Mouse (Mus musculus) effector memory CD4-positive, alpha-beta T cell, adult 7 months (primary cell): ENCODE data around the gene Ppan. TPM values are rescaled to one million over a fixed set of nuclear protein-coding genes. Genes with fewer than 3 reads are reported as not detected.

Experiments
- polyA plus RNA-seq: library from polyadenylated mRNA; unstranded; fragments of 100-300 nt; shearing (Covaris generic); gene quantifications from one replicate; pipeline ENCODE4 v1.2.1, GENCODE M21; 2017

Gene Ppan
- 97.3 TPM for polyA plus RNA-seq

DNA sequence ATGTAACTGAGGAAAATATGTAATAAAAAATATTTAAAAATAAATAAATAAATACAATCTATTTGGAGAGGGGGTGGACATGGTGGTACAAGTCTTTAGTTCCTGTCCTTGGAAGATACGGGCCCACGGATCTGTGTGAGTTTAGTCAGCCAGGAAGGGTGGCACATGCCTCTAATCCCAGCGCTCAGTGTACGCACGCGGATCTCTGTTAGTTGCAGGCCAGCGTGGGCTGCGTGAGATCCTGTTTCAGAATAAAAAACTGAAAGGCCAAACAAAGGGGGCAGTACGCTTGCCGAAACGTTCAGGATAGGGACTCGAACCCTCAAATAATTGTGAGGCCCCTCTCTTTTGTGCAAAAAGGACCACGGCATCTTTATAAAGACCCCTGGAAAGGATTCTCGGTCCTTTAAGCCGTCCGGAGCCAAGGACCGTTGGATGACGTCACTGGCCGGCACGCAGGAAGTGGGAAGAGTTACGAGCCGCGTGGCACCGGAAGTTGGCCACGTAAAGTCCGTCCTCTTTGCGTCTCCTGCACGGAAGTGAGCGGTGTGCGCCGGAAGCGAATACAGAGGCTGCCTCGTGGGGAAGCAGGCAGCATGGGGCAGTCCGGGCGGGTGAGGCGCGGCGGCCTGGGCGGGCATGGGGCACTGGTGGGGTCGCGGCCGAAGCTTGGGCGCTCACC lies at the start of gene Ppan:
Gene Ppan (plus strand): TSS at position 472 of the 682 bp plus-strand sequence.

DNA sequence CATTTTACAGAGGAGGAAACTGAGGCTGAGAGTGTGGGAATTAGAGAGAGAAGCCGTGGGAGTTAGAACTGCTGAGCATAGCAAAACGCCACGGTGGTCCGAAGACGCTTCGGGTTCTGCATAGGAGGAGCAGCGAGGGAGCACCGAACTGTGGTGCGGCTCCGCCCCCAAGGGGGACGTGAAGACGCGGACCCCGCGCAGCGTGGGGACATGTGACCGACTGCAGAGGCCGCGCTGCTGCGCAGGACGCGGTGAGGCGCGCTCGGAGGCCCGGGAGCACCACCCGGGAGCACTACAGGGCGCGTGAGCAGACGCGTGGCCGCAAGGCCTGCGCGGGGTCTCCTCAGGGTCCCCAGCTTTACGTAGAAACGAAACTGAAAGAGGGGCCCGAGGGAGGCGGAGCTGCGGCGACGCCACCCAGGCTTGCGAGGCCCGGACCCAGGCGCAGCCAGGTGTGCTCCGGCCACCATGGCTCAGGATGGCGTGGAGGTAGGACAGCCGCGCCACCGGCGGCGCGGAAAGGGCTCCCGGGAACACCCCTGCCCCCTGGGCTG lies 19.4 kb upstream of the Ppan start, which contains the start of gene A230050P20Rik:
Gene A230050P20Rik (plus strand): TSS at position 195 of the 554 bp plus-strand sequence.

DNA sequence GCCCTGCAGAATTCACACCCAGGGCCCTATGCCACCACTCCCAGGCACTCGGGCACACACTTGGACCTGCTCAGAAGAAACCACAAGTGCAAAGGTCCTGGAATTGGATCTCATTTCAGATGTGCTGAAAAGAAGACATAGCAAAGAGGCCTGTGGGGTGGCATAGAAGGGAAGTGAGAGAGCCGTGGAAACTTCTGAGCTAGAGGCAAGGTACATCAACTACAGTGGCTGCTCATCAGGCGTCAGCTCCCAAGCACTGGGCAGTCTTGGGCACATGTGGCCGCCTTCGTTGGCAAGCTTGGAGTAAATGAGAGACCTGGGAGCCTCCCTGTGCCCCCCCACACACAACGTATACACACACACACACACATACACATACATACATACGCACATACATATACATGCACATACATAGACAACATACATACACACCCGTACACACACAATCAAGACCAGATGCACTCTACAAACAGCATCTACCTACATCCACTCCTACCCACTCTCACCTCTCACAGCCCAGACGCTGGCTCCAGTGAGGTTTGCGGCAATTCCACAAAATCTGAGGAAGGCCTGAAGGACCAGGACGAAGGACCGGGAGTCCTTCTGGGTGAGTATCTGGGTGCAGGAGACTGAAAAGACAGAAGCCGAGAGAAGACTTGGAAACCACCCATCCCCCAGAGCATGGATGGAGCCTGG lies 8.7 kb upstream of the Ppan start, which contains the start of gene Angptl6:
Gene Angptl6 (minus strand): TSS at position 631 of the 696 bp plus-strand sequence.

DNA sequence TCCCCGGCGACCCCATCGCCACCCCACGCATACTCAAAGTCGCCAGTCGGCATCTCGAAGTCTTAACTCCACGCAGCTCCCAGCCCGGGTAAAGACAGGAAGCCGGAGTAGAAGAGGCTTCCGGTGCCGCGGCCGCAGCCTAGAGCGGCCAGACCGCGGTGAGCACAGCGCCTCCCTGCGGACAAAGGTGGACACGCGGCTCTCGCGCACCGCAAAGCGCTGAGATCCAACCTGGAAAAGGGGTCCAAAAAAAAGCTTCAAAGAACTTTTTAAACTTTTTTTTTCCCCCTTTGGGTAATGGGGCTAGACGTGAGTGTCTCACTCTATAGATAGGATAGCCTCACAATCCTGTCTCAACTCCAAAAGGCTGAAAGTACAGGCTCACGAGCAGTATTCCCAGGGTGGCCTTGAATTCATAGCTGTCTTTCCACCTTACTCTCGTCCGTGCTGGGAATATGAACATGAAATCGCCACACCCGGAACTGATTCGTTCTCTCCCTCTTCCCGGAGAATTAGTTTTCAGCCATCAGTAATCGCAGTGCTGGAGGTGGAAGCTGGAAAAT lies 10.6 kb downstream of the Ppan start, which contains the start of gene Eif3g:
Gene Eif3g (minus strand): TSS at position 113 of the 563 bp plus-strand sequence.

Other genes with a start within 250 kb of the Ppan start
- gene Ubl5, start 245.3 kb upstream of the Ppan start, polyA plus RNA-seq = 437 TPM
- 91.4 TPM for gene Fbxl12, start 243.4 kb upstream of the Ppan start, polyA plus RNA-seq
- 17.8 TPM for gene Pin1, start 236.1 kb upstream of the Ppan start, polyA plus RNA-seq
- gene Olfm2, start 141.8 kb upstream of the Ppan start, polyA plus RNA-seq = 0.27 TPM
- gene Col5a3, start 73.1 kb upstream of the Ppan start, polyA plus RNA-seq = not detected
- gene Rdh8, start 69.7 kb upstream of the Ppan start, polyA plus RNA-seq = not detected
- gene A230050P20Rik, start 19.5 kb upstream of the Ppan start, polyA plus RNA-seq = 33.1 TPM
- gene Angptl6, start 8.4 kb upstream of the Ppan start, polyA plus RNA-seq = 1.1 TPM
- 332 TPM for gene Eif3g, start 10.4 kb downstream of the Ppan start, polyA plus RNA-seq
- gene Dnmt1, start 71.7 kb downstream of the Ppan start, polyA plus RNA-seq = 67.8 TPM
- gene S1pr2, start 88.6 kb downstream of the Ppan start, polyA plus RNA-seq = 10.3 TPM
- 101 TPM for gene Mrpl4, start 114.6 kb downstream of the Ppan start, polyA plus RNA-seq
- 268 TPM for gene Icam1, start 127.8 kb downstream of the Ppan start, polyA plus RNA-seq
- gene Icam4, start 141.2 kb downstream of the Ppan start, polyA plus RNA-seq = 1.4 TPM
- not detected for gene Icam5, start 143.9 kb downstream of the Ppan start, polyA plus RNA-seq
- 0.73 TPM for gene Zglp1, start 178.9 kb downstream of the Ppan start, polyA plus RNA-seq
- gene Gm49373, start 184.9 kb downstream of the Ppan start, polyA plus RNA-seq = not detected
- gene Fdx1l, start 185.4 kb downstream of the Ppan start, polyA plus RNA-seq = 47.1 TPM
- gene Gm38431, start 203.8 kb downstream of the Ppan start, polyA plus RNA-seq = 6.2 TPM
- gene Raver1, start 203.8 kb downstream of the Ppan start, polyA plus RNA-seq = 53.3 TPM
- gene Tyk2, start 243.1 kb downstream of the Ppan start, polyA plus RNA-seq = 65.3 TPM